Mouse (Mus musculus) myocyte (in vitro differentiated cells): ENCODE measurements around the gene S100a10. TPM values are rescaled to one million over a fixed set of nuclear protein-coding genes. Genes with fewer than 3 reads are reported as not detected.

Source experiments
- H3K27me3 ChIP-seq: one replicate; pipeline ENCODE4 v1.6.1; 2011; ENCODE audit not compliant: control insufficient read depth, insufficient read depth, insufficient read length
- H3K36me3 ChIP-seq: one replicate; pipeline ENCODE4 v1.6.1; 2011; ENCODE audit not compliant: control insufficient read depth, insufficient read depth
- H3K4me2 ChIP-seq: one replicate; pipeline ENCODE4 v1.6.1; 2011; ENCODE audit warnings: low read depth, control low read depth
- H3K4me3 ChIP-seq: one replicate; pipeline ENCODE4 v1.5.1; 2011; ENCODE audit warnings: mild to moderate bottlenecking, control low read depth, moderate library complexity
- H3K79me2 ChIP-seq: one replicate; pipeline ENCODE4 v1.6.1; 2011; ENCODE audit not compliant: control insufficient read depth, insufficient read depth
- H3ac ChIP-seq: one replicate; pipeline ENCODE4 v1.6.1; 2011; ENCODE audit not compliant: control insufficient read depth, insufficient read length
- CEBPB ChIP-seq: IDR thresholded peaks from 2 replicates; pipeline ENCODE4 v1.6.1; 2011; ENCODE audit warnings: mild to moderate bottlenecking, moderate library complexity; ENCODE audit not compliant: poor library complexity, insufficient read depth, severe bottlenecking
- E2F4 ChIP-seq: IDR thresholded peaks from one replicate; pipeline ENCODE4 v1.6.1; 2011; ENCODE audit warnings: mild to moderate bottlenecking, control low read depth, moderate library complexity; ENCODE audit not compliant: insufficient read depth
- MAX ChIP-seq: IDR thresholded peaks from one replicate; pipeline ENCODE4 v1.6.1; 2011; ENCODE audit warnings: low read depth, mild to moderate bottlenecking, control low read depth
- MYOD1 ChIP-seq, 3 experiments: IDR thresholded peaks; one replicate each; pipeline ENCODE4 v1.6.1; 2011; ENCODE audit warnings: control low read depth in 2 of 3, low read depth in 2 of 3, mild to moderate bottlenecking in 2 of 3, moderate library complexity in 1 of 3; ENCODE audit not compliant: insufficient read length in 2 of 3, control insufficient read depth in 1 of 3
- MYOG ChIP-seq, 3 experiments: IDR thresholded peaks; one replicate each; pipeline ENCODE4 v1.6.1; 2011; ENCODE audit warnings: control low read depth in 2 of 3, low read depth in 2 of 3, mild to moderate bottlenecking in 2 of 3; ENCODE audit not compliant: insufficient read length in 2 of 3, control insufficient read depth in 1 of 3, insufficient read depth in 1 of 3
- POLR2A ChIP-seq: IDR thresholded peaks from one replicate; pipeline ENCODE4 v1.6.1; 2011; ENCODE audit warnings: low read depth, mild to moderate bottlenecking, control low read depth, moderate library complexity; ENCODE audit not compliant: insufficient read length
- POLR2AphosphoS2 ChIP-seq: IDR thresholded peaks from one replicate; pipeline ENCODE4 v1.6.1; 2011; ENCODE audit warnings: low read depth, control low read depth; ENCODE audit not compliant: insufficient read length
- REST ChIP-seq: IDR thresholded peaks from one replicate; pipeline ENCODE4 v1.6.1; 2011; ENCODE audit warnings: mild to moderate bottlenecking, control low read depth, moderate library complexity; ENCODE audit not compliant: insufficient read depth, insufficient read length
- SRF ChIP-seq: IDR thresholded peaks from one replicate; pipeline ENCODE4 v1.6.1; 2011; ENCODE audit warnings: low read depth; ENCODE audit not compliant: control insufficient read depth, insufficient read length
- TCF12 ChIP-seq: IDR thresholded peaks from one replicate; pipeline ENCODE4 v1.6.1; 2011; ENCODE audit warnings: mild to moderate bottlenecking, control low read depth; ENCODE audit not compliant: poor library complexity, insufficient read depth, severe bottlenecking
- TCF3 ChIP-seq: IDR thresholded peaks from one replicate; pipeline ENCODE4 v1.6.1; 2011; ENCODE audit warnings: low read depth, control low read depth; ENCODE audit not compliant: insufficient read length
- USF1 ChIP-seq: IDR thresholded peaks from one replicate; pipeline ENCODE4 v1.6.1; 2011; ENCODE audit warnings: low read depth, mild to moderate bottlenecking, control low read depth, moderate library complexity
- polyA plus RNA-seq: library from polyadenylated mRNA; unstranded; fragments of >200 nt; fragmentation: generic; extraction: Trizol; gene quantifications from one replicate; pipeline ENCODE4 v1.2.1, GENCODE M21; 2012; ENCODE audit warnings: missing spikeins

The S100a10 gene
- polyA plus RNA-seq, 1 experiment, result 788 TPM

GRCm38 (mm10) chr3:93547099-93547648, 7.7 kb upstream of the S100a10 start:
- Histone ChIP-seq H3K27me3 (no peaks in the 10 kb centered on the region), H3K4me2 (no peak overlapping the region), H3K79me2 (no peaks in the 10 kb centered on the region), H3ac (no peak overlapping the region), H3K4me3 (no peak overlapping the region), H3K36me3 (no peaks in the 10 kb centered on the region)
- no peak for TF ChIP-seq SRF
- no peak for TF ChIP-seq MYOD1 (IDR thresholded peaks at IDR 0.05; ENCODE audit: control insufficient read depth in 1 of 3, insufficient read length in 2 of 3, low read depth in 2 of 3)
- no peak for TF ChIP-seq TCF3
- no peak for TF ChIP-seq MAX
- TF ChIP-seq POLR2A, result no peak
- TF ChIP-seq E2F4, result no peak
- TF ChIP-seq MYOG (IDR thresholded peaks at IDR 0.05; ENCODE audit: control insufficient read depth in 1 of 3, insufficient read depth in 1 of 3, insufficient read length in 2 of 3, low read depth in 2 of 3), result no peak
- no peak for TF ChIP-seq CEBPB
- no peak for TF ChIP-seq TCF12
- TF ChIP-seq POLR2AphosphoS2, result no peak
- no peak for TF ChIP-seq REST
- TF ChIP-seq USF1, result no peak

GRCm38 (mm10) chr3:93547749-93548540, 6.9 kb upstream of the S100a10 start:
- no peaks in the 10 kb centered on the region for H3K79me2 ChIP-seq
- H3K4me3 ChIP-seq, result no peak overlapping the region
- no peaks in the 10 kb centered on the region for H3K36me3 ChIP-seq
- TF ChIP-seq USF1, result no peak
- TF ChIP-seq TCF3, result no peak
- TF ChIP-seq CEBPB, result no peak
- H3K4me2 ChIP-seq, result no peak overlapping the region
- no peak overlapping the region for H3ac ChIP-seq
- no peaks in the 10 kb centered on the region for H3K27me3 ChIP-seq

DNA sequence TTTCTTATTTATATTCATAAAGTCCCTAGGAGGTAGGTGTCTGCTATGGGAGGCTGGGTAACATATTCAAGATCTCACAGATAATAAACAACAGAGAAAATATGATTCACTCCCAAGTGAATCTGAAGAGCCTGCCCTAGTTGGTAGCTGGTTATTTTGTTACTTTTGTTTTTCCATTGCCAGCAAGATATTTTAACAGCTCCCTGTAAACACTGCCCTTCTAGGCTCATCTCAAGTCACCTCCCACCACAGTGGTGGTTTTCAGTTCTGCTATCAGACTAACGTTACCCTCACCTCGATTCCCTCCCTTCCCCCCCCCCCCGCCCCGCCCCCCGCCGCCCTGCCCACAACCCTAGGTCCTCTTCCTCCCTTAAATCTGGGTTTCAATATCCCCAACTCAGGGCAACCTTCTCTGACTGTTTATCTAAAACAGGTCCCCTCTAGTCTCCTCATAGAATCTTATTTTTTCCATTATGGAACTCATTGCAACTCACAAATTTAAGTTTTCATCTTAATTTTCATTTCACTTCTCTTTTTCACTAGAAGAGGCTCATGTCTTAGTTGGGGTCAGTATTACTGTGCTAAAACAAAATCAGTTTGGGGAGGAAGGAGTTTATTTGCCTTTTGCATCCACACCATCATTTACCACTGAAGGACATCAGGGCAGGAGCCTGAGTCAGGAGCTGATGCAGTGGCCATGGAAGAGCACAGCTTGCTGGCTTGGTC, 6.2 kb upstream of the S100a10 start:
- Histone ChIP-seq H3K4me3 (no peak overlapping the region), H3K27me3 (no peaks in the 10 kb centered on the region), H3K79me2 (no peaks in the 10 kb centered on the region), H3ac (no peak overlapping the region), H3K36me3 (no peaks in the 10 kb centered on the region), H3K4me2 (no peak overlapping the region)
- TF ChIP-seq POLR2A, result no peak
- TF ChIP-seq TCF12, result no peak
- no peak for TF ChIP-seq CEBPB
- no peak for TF ChIP-seq MYOD1 (IDR thresholded peaks at IDR 0.05; ENCODE audit: control insufficient read depth in 1 of 3, insufficient read length in 2 of 3, low read depth in 2 of 3)
- TF ChIP-seq MYOG (IDR thresholded peaks at IDR 0.05; ENCODE audit: control insufficient read depth in 1 of 3, insufficient read depth in 1 of 3, insufficient read length in 2 of 3, low read depth in 2 of 3), result no peak
- TF ChIP-seq POLR2AphosphoS2, result no peak
- no peak for TF ChIP-seq TCF3
- no peak for TF ChIP-seq E2F4
- TF ChIP-seq REST, result no peak
- TF ChIP-seq SRF, result no peak
- no peak for TF ChIP-seq USF1
- no peak for TF ChIP-seq MAX

DNA sequence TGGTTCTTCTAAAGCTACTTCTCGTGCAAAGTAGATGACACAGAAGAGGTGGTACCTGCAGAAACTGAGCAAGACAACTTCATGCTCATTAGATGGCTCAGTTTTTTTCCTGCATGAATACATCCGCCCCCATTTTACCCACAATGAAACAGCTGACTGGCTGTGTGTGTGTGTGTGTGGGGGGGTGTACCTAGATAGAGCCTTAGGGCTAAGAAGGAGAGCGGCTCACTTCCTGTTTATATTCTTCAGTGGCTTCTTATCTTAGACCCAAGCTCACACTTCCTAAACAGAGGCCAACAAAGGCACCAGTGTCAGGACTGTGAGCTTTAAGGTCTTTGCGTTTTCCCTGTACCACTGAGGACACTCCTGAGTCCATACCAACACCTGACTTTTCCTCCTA, 4.9 kb upstream of the S100a10 start:
- H3K4me3 ChIP-seq, result no peak overlapping the region
- no peak overlapping the region for H3ac ChIP-seq
- no peaks in the 10 kb centered on the region for H3K79me2 ChIP-seq
- no peak overlapping the region for H3K4me2 ChIP-seq
- no peaks in the 10 kb centered on the region for H3K36me3 ChIP-seq
- TF ChIP-seq MYOG (IDR thresholded peaks at IDR 0.05; ENCODE audit: control insufficient read depth in 1 of 3, insufficient read depth in 1 of 3, insufficient read length in 2 of 3, low read depth in 2 of 3), result no peak
- no peak for TF ChIP-seq MAX
- no peak for TF ChIP-seq POLR2A
- no peaks in the 10 kb centered on the region for H3K27me3 ChIP-seq
